Mouse (Mus musculus) inflammation-experienced regulatory T-cells, adult 6 months (primary cell): ENCODE data around the gene Mlst8. TPM values are rescaled to one million over a fixed set of nuclear protein-coding genes. Genes with fewer than 3 reads are reported as not detected.
"Not testable (repeated sequence)": the region's sequence is repeated elsewhere in the genome, so short reads cannot be mapped to it uniquely, and the experiment has no call there.

Experiments used
- ATAC-seq: one replicate; pipeline ENCODE4 v1.8.0; 2017
- polyA plus RNA-seq, 3 experiments: library from polyadenylated mRNA; unstranded; fragments of 100-300 nt; shearing (Covaris generic); gene quantifications; one replicate each; pipeline ENCODE4 v1.2.1; 2017

The Mlst8 gene
- polyA plus RNA-seq, 3 experiments from 2014 or later: 14.0 to 14.9 (median 14.5) TPM

DNA sequence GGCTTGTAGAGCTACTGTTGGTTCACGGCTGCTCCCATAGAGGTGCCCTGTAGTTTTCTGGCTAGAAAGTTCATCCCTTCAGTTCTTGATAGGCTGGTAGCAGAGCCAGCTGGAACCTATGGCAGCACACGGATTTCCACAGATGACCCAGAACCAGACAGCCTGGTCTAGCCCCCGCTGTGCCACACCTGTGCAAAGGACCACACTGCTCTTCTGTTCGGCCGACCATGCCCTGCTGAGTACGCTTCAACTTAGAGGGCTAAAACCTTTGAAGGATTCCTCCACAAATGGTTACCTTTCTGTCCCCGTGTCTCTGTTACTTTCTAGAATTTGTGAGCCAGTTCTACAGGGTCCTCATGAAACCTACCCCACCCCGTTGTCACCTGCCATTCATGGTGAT, 53.6 kb downstream of the Mlst8 start:
- ATAC-seq: not testable (repeated sequence)

DNA sequence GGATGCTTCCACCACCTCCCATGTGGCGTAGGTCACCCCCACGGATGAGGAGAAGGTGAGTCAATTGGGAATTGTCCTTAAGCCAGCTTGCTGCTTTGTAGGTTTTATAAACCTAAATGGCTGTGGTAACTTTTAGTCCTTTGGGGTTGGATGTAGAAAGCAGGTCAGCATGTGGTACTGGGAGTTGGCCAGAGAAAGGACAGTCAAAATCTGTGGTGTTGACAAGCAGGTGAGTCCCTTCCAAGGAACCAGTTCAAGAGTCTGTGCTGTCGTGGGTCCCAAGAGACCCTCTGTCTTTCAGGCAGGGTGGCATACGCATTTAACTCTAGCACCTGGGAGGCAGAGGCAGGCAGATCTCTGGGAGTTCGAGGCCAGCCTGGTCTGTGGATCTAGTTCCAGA, 54.4 kb downstream of the Mlst8 start:
- no peak for ATAC-seq

Other genes starting within 250 kb of the Mlst8 start
- 10 to 100 TPM in 1 of 3 experiments, 1 to 10 TPM in 2; 3.4 to 43.6 (median 6.3) TPM for gene Ccnf, start 227.6 kb downstream of the Mlst8 start, polyA plus RNA-seq
- gene Abca17, start 128.0 kb downstream of the Mlst8 start, polyA plus RNA-seq: not detected
- gene Abca3, start 127.1 kb downstream of the Mlst8 start, polyA plus RNA-seq: 10 to 100 TPM; 17.8 to 31.2 (median 26.3) TPM
- gene Rnps1, start 64.5 kb downstream of the Mlst8 start, polyA plus RNA-seq: 100 to 1,000 TPM; 118 to 138 (median 130) TPM
- 10 to 100 TPM; 52.4 to 61.7 (median 59.7) TPM for gene Eci1, start 52.4 kb downstream of the Mlst8 start, polyA plus RNA-seq
- gene Dnase1l2, start 36.0 kb downstream of the Mlst8 start, polyA plus RNA-seq: 1 to 10 TPM; 2.9 to 6.5 (median 4.8) TPM
- gene E4f1, start 8.8 kb downstream of the Mlst8 start, polyA plus RNA-seq: 10 to 100 TPM; 22.1 to 49.8 (median 23.6) TPM
- 1 to 10 TPM; 3.5 to 6.9 (median 4.6) TPM for gene Pgp, start 8.7 kb downstream of the Mlst8 start, polyA plus RNA-seq
- not detected for gene Bricd5, start 5.2 kb downstream of the Mlst8 start, polyA plus RNA-seq
- gene Caskin1, start 9.5 kb upstream of the Mlst8 start, polyA plus RNA-seq: under 1 TPM in 2 of 3 experiments, not detected in 1; 0.16 to 0.23 TPM
- 10 to 100 TPM; 45.5 to 54.2 (median 53.7) TPM for gene Traf7, start 48.9 kb upstream of the Mlst8 start, polyA plus RNA-seq
- 1 to 10 TPM; 1.1 to 6.5 (median 2.0) TPM for gene Rab26, start 55.1 kb upstream of the Mlst8 start, polyA plus RNA-seq
- 10 to 100 TPM in 2 of 3 experiments, 1 to 10 TPM in 1; 9.9 to 32.6 (median 22.6) TPM for gene Pkd1, start 70.8 kb upstream of the Mlst8 start, polyA plus RNA-seq
- gene Tsc2, start 153.6 kb upstream of the Mlst8 start, polyA plus RNA-seq: 10 to 100 TPM; 17.0 to 17.7 (median 17.1) TPM
- gene Nthl1, start 153.6 kb upstream of the Mlst8 start, polyA plus RNA-seq: 1 to 10 TPM; 2.0 to 4.8 (median 2.8) TPM
- gene Slc9a3r2, start 171.2 kb upstream of the Mlst8 start, polyA plus RNA-seq: not detected
- gene Npw, start 179.4 kb upstream of the Mlst8 start, polyA plus RNA-seq: not detected
- gene Zfp598, start 190.6 kb upstream of the Mlst8 start, polyA plus RNA-seq: 1 to 10 TPM; 4.1 to 5.8 (median 5.4) TPM
- gene Syngr3, start 210.9 kb upstream of the Mlst8 start, polyA plus RNA-seq: 1 to 10 TPM in 2 of 3 experiments, under 1 TPM in 1; 0.51 to 5.4 (median 1.7) TPM
- 10 to 100 TPM; 10.2 to 18.4 (median 13.1) TPM for gene Gfer, start 217.1 kb upstream of the Mlst8 start, polyA plus RNA-seq
- gene Noxo1, start 217.2 kb upstream of the Mlst8 start, polyA plus RNA-seq: 1 to 10 TPM; 1.8 to 3.5 (median 2.7) TPM
- 10 to 100 TPM; 29.5 to 55.4 (median 32.2) TPM for gene Tbl3, start 228.6 kb upstream of the Mlst8 start, polyA plus RNA-seq
- not detected for gene Rnf151, start 239.0 kb upstream of the Mlst8 start, polyA plus RNA-seq
- 100 to 1,000 TPM; 452 to 883 (median 453) TPM for gene Rps2, start 239.0 kb upstream of the Mlst8 start, polyA plus RNA-seq
- 100 to 1,000 TPM; 234 to 249 (median 238) TPM for gene Ndufb10, start 245.4 kb upstream of the Mlst8 start, polyA plus RNA-seq
- gene Rpl3l, start 248.7 kb upstream of the Mlst8 start, polyA plus RNA-seq: not detected